Mouse (Mus musculus): ENCODE measurements around the gene Itprid2. TPM values are rescaled to one million over a fixed set of nuclear protein-coding genes. Genes with fewer than 3 reads are reported as not detected.
"Not testable (repeated sequence)": the region's sequence is repeated elsewhere in the genome, so short reads cannot be mapped to it uniquely, and the experiment has no call there.

The Itprid2 gene
- total RNA-seq (2014; rRNA removed; ENCODE audit: low replicate concordance) (10.5 and 11.6 TPM in 2 replicates), polyA plus RNA-seq (2015; fragmentation: Nextera tagmentation; extraction: Ambion mirVana) (3.4 and 4.0 TPM in 2 replicates)

GRCm38 (mm10) chr2:79634528-79635400 is at the start of gene Itprid2:
TSS of gene Itprid2 (plus strand) at chr2:79635352.
- Histone ChIP-seq H3K9ac (replicated peaks; ENCODE audit: low read depth, low read length) (peak within 1 kb of the TSS; percentile 90), H3K4me1 (ENCODE audit: control insufficient read depth, insufficient read depth) (peaks cover 10% of the 10 kb centered on the region), H3K36me3 (replicated peaks; ENCODE audit: control insufficient read depth, insufficient read depth, low read length) (no peaks in the 10 kb centered on the region; the same call in 1 of the 2 replicates), H3K27me3 (ENCODE audit: control insufficient read depth, insufficient read depth, low read length) (no peaks in the 10 kb centered on the region), H3K27ac (ENCODE audit: low read depth) (peak within 1 kb of the TSS; percentile 92), H3K9me3 (replicated peaks; ENCODE audit: control insufficient read depth, low read length) (no peaks in the 10 kb centered on the region), H3K4me3 (ENCODE audit: low read depth, low read length) (peak within 1 kb of the TSS; percentile 85), H3K4me2 (ENCODE audit: low read depth, low read length) (peak within 1 kb of the TSS; percentile 90)
- TF ChIP-seq CTCF (IDR thresholded peaks at IDR 0.05; ENCODE audit: low read depth): peak; percentile 25
- 0 out of 2 replicates have a peak, but pooled peaks have one; percentile 33 for TF ChIP-seq EP300 (IDR thresholded peaks at IDR 0.05; ENCODE audit: low read depth)
- peak; percentile 95 for DNase-seq (ENCODE audit: low spot score)
- ATAC-seq (ENCODE audit: insufficient read depth, low read depth): peak; percentile 99
- WGBS: 2% methylated on average over 37 of the region's 46 CpGs

GRCm38 (mm10) chr2:79596177-79596576 is 39.0 kb upstream of the Itprid2 start:
- no peak overlapping the region for H3K27ac ChIP-seq (ENCODE audit: low read depth)
- H3K4me3 ChIP-seq (ENCODE audit: low read depth, low read length): no peak overlapping the region
- ATAC-seq (ENCODE audit: insufficient read depth, low read depth) (no peak), DNase-seq (ENCODE audit: low spot score) (no peak)
- H3K9me3 ChIP-seq (replicated peaks; ENCODE audit: control insufficient read depth, low read length): no peaks in the 10 kb centered on the region
- TF ChIP-seq CTCF (IDR thresholded peaks at IDR 0.05; ENCODE audit: low read depth) (no peak), EP300 (IDR thresholded peaks at IDR 0.05; ENCODE audit: low read depth) (no peak)
- H3K4me2 ChIP-seq (ENCODE audit: low read depth, low read length): no peak overlapping the region
- 74% methylated on average over 2 of the region's 2 CpGs for WGBS
- H3K36me3 ChIP-seq (replicated peaks; ENCODE audit: control insufficient read depth, insufficient read depth, low read length): no peaks in the 10 kb centered on the region
- H3K9ac ChIP-seq (replicated peaks; ENCODE audit: low read depth, low read length): no peak overlapping the region
- no peaks in the 10 kb centered on the region for H3K27me3 ChIP-seq (ENCODE audit: control insufficient read depth, insufficient read depth, low read length)
- H3K4me1 ChIP-seq (ENCODE audit: control insufficient read depth, insufficient read depth): no peaks in the 10 kb centered on the region

- H3K36me3 ChIP-seq (replicated peaks; ENCODE audit: control insufficient read depth, insufficient read depth, low read length): no peaks in the 10 kb centered on the region
- no peak overlapping the region for H3K9ac ChIP-seq (replicated peaks; ENCODE audit: low read depth, low read length)
- H3K4me2 ChIP-seq (ENCODE audit: low read depth, low read length): no peak overlapping the region
- H3K27me3 ChIP-seq (ENCODE audit: control insufficient read depth, insufficient read depth, low read length): no peaks in the 10 kb centered on the region
- DNase-seq (ENCODE audit: low spot score): peak; percentile 54
- peaks cover 8% of the 10 kb centered on the region; the same call in 1 of the 2 replicates for H3K4me1 ChIP-seq (ENCODE audit: control insufficient read depth, insufficient read depth)
- TF ChIP-seq CTCF (IDR thresholded peaks at IDR 0.05; ENCODE audit: low read depth) (no peak), EP300 (IDR thresholded peaks at IDR 0.05; ENCODE audit: low read depth) (no peak)
- no peak overlapping the region for H3K4me3 ChIP-seq (ENCODE audit: low read depth, low read length)
- H3K27ac ChIP-seq (ENCODE audit: low read depth): 0 out of 2 replicates have a peak overlapping the region, but pooled peaks have one; percentile 4
- no peak for ATAC-seq (ENCODE audit: insufficient read depth, low read depth)
- no peaks in the 10 kb centered on the region for H3K9me3 ChIP-seq (replicated peaks; ENCODE audit: control insufficient read depth, low read length)
Measured at GRCm38 (mm10) chr2:79597090-79597489, 38.1 kb upstream of the Itprid2 start.

GRCm38 (mm10) chr2:79601109-79601508 is 34.0 kb upstream of the Itprid2 start:
- not testable (repeated sequence) for H3K36me3 ChIP-seq (replicated peaks; ENCODE audit: control insufficient read depth, insufficient read depth, low read length); H3K9ac ChIP-seq (replicated peaks; ENCODE audit: low read depth, low read length); H3K4me3 ChIP-seq (ENCODE audit: low read depth, low read length); H3K9me3 ChIP-seq (replicated peaks; ENCODE audit: control insufficient read depth, low read length); H3K4me1 ChIP-seq (ENCODE audit: control insufficient read depth, insufficient read depth); ATAC-seq (ENCODE audit: insufficient read depth, low read depth); H3K27me3 ChIP-seq (ENCODE audit: control insufficient read depth, insufficient read depth, low read length); DNase-seq (ENCODE audit: low spot score); H3K4me2 ChIP-seq (ENCODE audit: low read depth, low read length)
- WGBS: 30% methylated on average over 2 of the region's 2 CpGs
- peak overlapping the region; percentile 58 for H3K27ac ChIP-seq (ENCODE audit: low read depth)

GRCm38 (mm10) chr2:79601691-79602116 is 33.4 kb upstream of the Itprid2 start:
- H3K36me3 ChIP-seq (replicated peaks; ENCODE audit: control insufficient read depth, insufficient read depth, low read length): no peaks in the 10 kb centered on the region
- H3K9ac ChIP-seq (replicated peaks; ENCODE audit: low read depth, low read length): no peak overlapping the region
- H3K27ac ChIP-seq (ENCODE audit: low read depth): peak overlapping the region; percentile 58
- no peaks in the 10 kb centered on the region for H3K27me3 ChIP-seq (ENCODE audit: control insufficient read depth, insufficient read depth, low read length)
- ATAC-seq (ENCODE audit: insufficient read depth, low read depth) (peak; percentile 36), DNase-seq (ENCODE audit: low spot score) (no peak)
- 36% methylated on average over 4 of the region's 4 CpGs for WGBS
- peaks cover 8% of the 10 kb centered on the region; the same call in 1 of the 2 replicates for H3K4me1 ChIP-seq (ENCODE audit: control insufficient read depth, insufficient read depth)
- H3K9me3 ChIP-seq (replicated peaks; ENCODE audit: control insufficient read depth, low read length): no peaks in the 10 kb centered on the region
- no peak overlapping the region for H3K4me2 ChIP-seq (ENCODE audit: low read depth, low read length)
- TF ChIP-seq EP300 (IDR thresholded peaks at IDR 0.05; ENCODE audit: low read depth) (no peak), CTCF (IDR thresholded peaks at IDR 0.05; ENCODE audit: low read depth) (no peak)
- H3K4me3 ChIP-seq (ENCODE audit: low read depth, low read length): no peak overlapping the region
